Comparison of ENCODE assay signal across 12 mouse cellular contexts in the genomic region with DNA sequence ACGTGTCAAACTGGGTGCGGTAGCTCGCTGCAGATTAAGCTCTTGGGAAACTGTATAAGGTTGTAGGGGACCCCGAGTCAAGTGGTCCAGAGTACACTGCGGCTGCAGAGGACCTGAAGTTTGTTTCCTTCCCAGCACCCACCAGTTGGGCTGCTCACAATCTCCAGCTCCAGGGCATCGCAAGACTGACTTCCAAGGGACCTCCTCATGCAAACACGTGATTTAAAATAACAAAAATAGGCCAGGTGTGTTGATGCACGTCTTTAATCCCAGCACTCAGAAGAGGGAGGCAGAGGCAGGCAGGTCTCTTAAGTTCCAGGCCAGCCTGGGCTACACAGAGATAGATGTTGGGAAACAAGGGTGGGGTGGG. TPM values are rescaled to one million over a fixed set of nuclear protein-coding genes. Genes with fewer than 3 reads are reported as not detected.
DNase-seq lines count a peak whose midpoint lies in the region; ATAC-seq lines count a peak whose summit lies in the region.
"Had no signal": no experiment of that assay in that cellular context is flagged by ENCODE, and none has a peak within 500 bp of the region (broad histone marks: within the 10 kb centered on the region; RNA-seq: fewer than 3 reads in every experiment).

No protein-coding gene starts in this region.

- DNase-seq in heart, postnatal 14 days: no peak
- DNase-seq in lung, postnatal 25 days (ENCODE audit: low spot score): no peak
- DNase-seq in embryonic facial prominence, embryonic 11.5 days (ENCODE audit: low spot score): no peak
- DNase-seq: cerebellum, postnatal 36 days; forebrain, postnatal 0 days; left cerebral cortex, postnatal 4 days had no signal

- H3K9me3 ChIP-seq in heart, embryonic 15.5 days (replicated peaks): no peaks in the 10 kb centered on the region
- H3K9me3 ChIP-seq in lung, embryonic 15.5 days: no peaks in the 10 kb centered on the region
- no peaks in the 10 kb centered on the region; the same call in 1 of the 2 replicates for H3K9me3 ChIP-seq in embryonic facial prominence, embryonic 11.5 days (replicated peaks; ENCODE audit: control insufficient read depth, low read length)
- H3K9me3 ChIP-seq in limb, embryonic 13.5 days: peaks cover 4% of the 10 kb centered on the region; the same call in 1 of the 2 replicates

- WGBS in heart, embryonic 15.5 days: 27% methylated on average over 8 of the region's 8 CpGs
- WGBS in lung, embryonic 15.5 days: 29% methylated on average over 8 of the region's 8 CpGs
- 24% methylated on average over 8 of the region's 8 CpGs for WGBS in embryonic facial prominence, embryonic 11.5 days
- WGBS in limb, embryonic 13.5 days: 35% methylated on average over 8 of the region's 8 CpGs

- no peak for ATAC-seq in heart, embryonic 15.5 days (replicated peaks; ENCODE audit: insufficient number of reproducible peaks, insufficient read depth, low FRiP score, low read depth)
- ATAC-seq in lung, embryonic 15.5 days (ENCODE audit: borderline replicate concordance, extremely low read depth, low FRiP score, low TSS enrichment): no peak
- ATAC-seq in embryonic facial prominence, embryonic 11.5 days (replicated peaks; ENCODE audit: insufficient number of reproducible peaks, low FRiP score, low TSS enrichment, low read depth): no peak
- ATAC-seq in limb, embryonic 13.5 days (ENCODE audit: low FRiP score, low read depth): peak; percentile 8; the same call in 1 of the 2 replicates
- no peak for ATAC-seq in erythroid progenitor cell, adult 5-6 weeks (replicated peaks; ENCODE audit: low FRiP score, poor library complexity, severe bottlenecking)
- ATAC-seq: activated CD4-positive, CD25-positive, alpha-beta regulatory T cell, adult 4 months; forebrain, postnatal 0 days had no signal

- peak overlapping the region; percentile 90 for H3K27ac ChIP-seq in heart, embryonic 15.5 days
- H3K27ac ChIP-seq in lung, embryonic 15.5 days: peak overlapping the region; percentile 90
- H3K27ac ChIP-seq in embryonic facial prominence, embryonic 11.5 days (replicated peaks; ENCODE audit: low read depth, low read length): peak overlapping the region; percentile 68
- peak overlapping the region; percentile 33; the same call in 1 of the 2 replicates for H3K27ac ChIP-seq in limb, embryonic 13.5 days

- no peaks in the 10 kb centered on the region for H3K36me3 ChIP-seq in heart, embryonic 15.5 days
- H3K36me3 ChIP-seq in lung, embryonic 15.5 days: no peaks in the 10 kb centered on the region
- no peaks in the 10 kb centered on the region for H3K36me3 ChIP-seq in embryonic facial prominence, embryonic 11.5 days (replicated peaks; ENCODE audit: control insufficient read depth, insufficient read depth, low read depth, low read length)
- no peaks in the 10 kb centered on the region for H3K36me3 ChIP-seq in limb, embryonic 13.5 days

- H3K27me3 ChIP-seq in heart, embryonic 15.5 days: no peaks in the 10 kb centered on the region
- no peaks in the 10 kb centered on the region for H3K27me3 ChIP-seq in lung, embryonic 15.5 days
- no peaks in the 10 kb centered on the region for H3K27me3 ChIP-seq in embryonic facial prominence, embryonic 11.5 days (ENCODE audit: control insufficient read depth, insufficient read depth, low read length)
- H3K27me3 ChIP-seq in limb, embryonic 13.5 days: no peaks in the 10 kb centered on the region
- H3K27me3 ChIP-seq: CH12.LX had no signal

- H3K4me3 ChIP-seq in heart, embryonic 15.5 days: 0 out of 2 replicates have a peak overlapping the region, but pooled peaks have one; percentile 20
- H3K4me3 ChIP-seq in lung, embryonic 15.5 days: no peak overlapping the region
- no peak overlapping the region for H3K4me3 ChIP-seq in embryonic facial prominence, embryonic 11.5 days (ENCODE audit: low read depth, low read length)
- no peak overlapping the region for H3K4me3 ChIP-seq in limb, embryonic 13.5 days

- peaks cover 42% of the 10 kb centered on the region for H3K4me1 ChIP-seq in heart, embryonic 15.5 days (replicated peaks)
- H3K4me1 ChIP-seq in lung, embryonic 15.5 days: peaks cover 26% of the 10 kb centered on the region
- no peaks in the 10 kb centered on the region for H3K4me1 ChIP-seq in embryonic facial prominence, embryonic 11.5 days (ENCODE audit: control insufficient read depth, insufficient read depth, low read length)
- H3K4me1 ChIP-seq in limb, embryonic 13.5 days: peaks cover 31% of the 10 kb centered on the region

- intact Hi-C loops in heart, postnatal 14 days (cut with DNase I): no loop called here

- H3K9ac ChIP-seq in heart, embryonic 15.5 days: no peak overlapping the region
- H3K9ac ChIP-seq in lung, embryonic 15.5 days: no peak overlapping the region
- H3K9ac ChIP-seq in embryonic facial prominence, embryonic 11.5 days (replicated peaks; ENCODE audit: low read length): no peak overlapping the region
- H3K9ac ChIP-seq in limb, embryonic 13.5 days: no peak overlapping the region; the same call in 1 of the 2 replicates
- H3K9ac ChIP-seq: forebrain, postnatal 0 days had no signal

- peak overlapping the region; percentile 46 for H3K4me2 ChIP-seq in heart, embryonic 15.5 days
- no peak overlapping the region; the same call in 1 of the 2 replicates for H3K4me2 ChIP-seq in lung, embryonic 15.5 days
- no peak overlapping the region for H3K4me2 ChIP-seq in embryonic facial prominence, embryonic 11.5 days (ENCODE audit: low read depth, low read length)
- H3K4me2 ChIP-seq in limb, embryonic 13.5 days (replicated peaks): peak overlapping the region; percentile 58

RNA-seq across cellular contexts. Expression of a gene that starts 38.7 kb away (rescaled TPM):
- 17.9 and 18.2 TPM in 2 replicates for polyA plus RNA-seq in heart, embryonic 15.5 days (2015; fragmentation: Nextera tagmentation; extraction: Ambion mirVana)
- total RNA-seq in heart, postnatal 14 days (2021): 10 to 100 TPM; 30.8 to 33.7 TPM
- 16.3 and 17.2 TPM in 2 replicates for polyA plus RNA-seq in lung, embryonic 15.5 days (2015; fragmentation: Nextera tagmentation; extraction: Ambion mirVana)
- polyA plus RNA-seq in embryonic facial prominence, embryonic 11.5 days (2014; fragmentation: Nextera tagmentation; extraction: Ambion mirVana): 17.6 and 19.2 TPM in 2 replicates
- 18.9 and 22.3 TPM in 2 replicates for polyA plus RNA-seq in limb, embryonic 13.5 days (2015; fragmentation: Nextera tagmentation; extraction: Ambion mirVana)
- 88.0 and 102 TPM in 2 replicates for total RNA-seq in erythroid progenitor cell, adult 5-6 weeks (2015; ENCODE audit: low replicate concordance)
- total RNA-seq in erythroid progenitor cell, adult 5-6 weeks (2017; ENCODE audit: low replicate concordance): 143 and 147 TPM in 2 replicates

Comparison
In these comparisons a context has a peak if more than half of its experiments do, and no peak if none do; other contexts are left out.
1. H3K27ac ChIP-seq: peak in every context shown above with its lines; median percentile 90 in heart, embryonic 15.5 days; 90 in lung, embryonic 15.5 days; 68 in embryonic facial prominence, embryonic 11.5 days; 33 in limb, embryonic 13.5 days.
2. H3K4me2 ChIP-seq: peak in heart, embryonic 15.5 days (single experiment) and limb, embryonic 13.5 days (single experiment); none in lung, embryonic 15.5 days (single experiment) and embryonic facial prominence, embryonic 11.5 days (single experiment).